Mouse (Mus musculus) right cerebral cortex, adult 2 months (tissue): ENCODE measurements around the gene Daam1.

Experiments
- DNase-seq, 2 experiments: peaks; one replicate each; pipeline ENCODE4 v3.0.0; 2021 to 2022; ENCODE audit warnings: low spot score in 2 of 2

Daam1 gene

GRCm38 (mm10) chr12:71830607-71831257 lies at the start of gene Daam1:
Gene Daam1 (plus strand): TSS chr12:71831078.
- peak; percentile 94 to 96 for DNase-seq

- no peak for DNase-seq
Observed at GRCm38 (mm10) chr12:71781220-71781619, 49.7 kb upstream of the Daam1 start.

GRCm38 (mm10) chr12:71783970-71784369 lies 46.9 kb upstream of the Daam1 start:
- no peak for DNase-seq

GRCm38 (mm10) chr12:71784666-71785255 lies 46.1 kb upstream of the Daam1 start:
- no peak for DNase-seq

GRCm38 (mm10) chr12:71786521-71786920 lies 44.4 kb upstream of the Daam1 start:
- no peak for DNase-seq

GRCm38 (mm10) chr12:71788791-71789190 lies 42.1 kb upstream of the Daam1 start:
- no peak for DNase-seq

- peak; percentile 12 to 21 for DNase-seq
Observed at GRCm38 (mm10) chr12:71790581-71790980, 40.3 kb upstream of the Daam1 start.

- no peak for DNase-seq
Observed at GRCm38 (mm10) chr12:71793114-71793513, 37.8 kb upstream of the Daam1 start.

GRCm38 (mm10) chr12:71795626-71796025 lies 35.3 kb upstream of the Daam1 start:
- DNase-seq = peak in 1 of 2 experiments; percentile 7

- peak; percentile 8 to 13 for DNase-seq
Observed at GRCm38 (mm10) chr12:71796517-71796916, 34.4 kb upstream of the Daam1 start.

GRCm38 (mm10) chr12:71807306-71807705 lies 23.6 kb upstream of the Daam1 start:
- DNase-seq = no peak

- no peak for DNase-seq
Observed at GRCm38 (mm10) chr12:71808631-71809030, 22.2 kb upstream of the Daam1 start.

- no peak for DNase-seq
Observed at GRCm38 (mm10) chr12:71809550-71809949, 21.3 kb upstream of the Daam1 start.

GRCm38 (mm10) chr12:71812567-71812966 lies 18.3 kb upstream of the Daam1 start:
- DNase-seq = no peak

- DNase-seq = no peak
Observed at GRCm38 (mm10) chr12:71813251-71813650, 17.6 kb upstream of the Daam1 start.

- DNase-seq = no peak
Observed at GRCm38 (mm10) chr12:71813761-71814160, 17.1 kb upstream of the Daam1 start.

GRCm38 (mm10) chr12:71820094-71820493 lies 10.8 kb upstream of the Daam1 start:
- DNase-seq = no peak

GRCm38 (mm10) chr12:71821272-71821671 lies 9.6 kb upstream of the Daam1 start:
- DNase-seq = no peak

- no peak for DNase-seq
Observed at GRCm38 (mm10) chr12:71821743-71822142, 9.1 kb upstream of the Daam1 start.

GRCm38 (mm10) chr12:71824927-71825326 lies 6.0 kb upstream of the Daam1 start:
- DNase-seq = no peak

GRCm38 (mm10) chr12:71830139-71830538 lies 739 bp upstream of the Daam1 start:
- DNase-seq = peak in 1 of 2 experiments; percentile 13

GRCm38 (mm10) chr12:71831258-71832087 lies 595 bp downstream of the Daam1 start:
- peak; percentile 37 to 58 for DNase-seq

- peak; percentile 70 to 84 for DNase-seq
Observed at GRCm38 (mm10) chr12:71832225-71832624, 1.3 kb downstream of the Daam1 start.
